Mouse (Mus musculus): Measurements from ENCODE around the gene Smyd3.

Gene Smyd3

DNA sequence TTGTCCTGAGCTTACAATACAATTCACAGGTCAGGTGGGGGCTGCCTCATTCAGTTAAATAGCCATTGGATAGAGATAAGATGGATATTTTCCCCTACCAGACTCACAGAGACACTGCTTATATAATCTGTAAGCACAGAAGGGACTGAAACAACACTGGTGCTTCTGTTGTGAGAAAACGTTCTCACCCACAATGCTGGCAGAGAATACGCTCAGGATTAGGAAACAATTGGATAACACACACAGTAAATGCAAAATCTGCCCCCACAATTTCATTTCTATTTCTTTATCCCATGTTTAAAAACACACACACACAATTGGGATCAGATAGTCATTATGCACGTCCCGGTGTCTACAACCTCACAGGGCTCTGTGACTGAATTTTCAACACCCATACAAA is 139.7 kb downstream of the Smyd3 start:
- DNase-seq (ENCODE audit: low spot score in 2 of 2) = no peak

DNA sequence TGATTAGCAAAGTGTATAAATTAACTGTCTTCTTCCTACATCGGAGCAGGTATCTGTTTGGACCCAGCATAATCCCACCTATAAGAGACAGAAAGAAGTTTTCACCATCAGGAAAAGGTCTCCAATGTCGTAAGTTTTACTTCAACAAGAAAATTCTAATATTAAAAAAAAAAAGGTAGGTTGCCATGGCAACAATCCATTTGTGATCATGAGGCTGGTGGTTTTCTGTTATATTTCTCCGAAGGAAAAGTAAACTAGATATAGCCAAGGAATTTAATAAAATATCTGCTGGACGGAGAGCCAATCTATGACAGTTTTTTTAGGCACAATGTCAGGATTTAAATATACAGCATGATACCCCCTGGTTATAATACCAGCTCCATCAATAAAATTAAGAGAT is 142.9 kb downstream of the Smyd3 start:
- DNase-seq (ENCODE audit: low spot score in 2 of 2) = no peak

DNA sequence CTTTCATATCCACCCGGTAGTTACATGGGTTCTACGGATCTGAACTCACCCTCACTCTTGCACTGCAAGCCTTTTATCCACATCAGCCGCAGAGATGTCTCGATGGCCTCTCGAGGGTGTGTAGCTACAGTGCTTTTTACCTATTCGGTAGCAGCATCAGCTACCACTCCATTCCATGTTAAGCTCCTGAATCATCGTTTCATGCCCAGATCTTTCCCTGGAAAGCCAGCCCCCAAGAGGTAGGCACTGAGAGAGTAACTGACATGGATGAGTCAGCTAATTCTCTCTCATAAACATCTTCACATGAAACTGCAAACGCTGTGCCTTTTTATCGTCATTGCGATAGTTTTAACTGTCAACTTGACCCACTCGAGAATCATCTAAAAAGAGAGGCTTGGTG is 143.9 kb downstream of the Smyd3 start:
- peak in 1 of 2 experiments; percentile 9 for DNase-seq (ENCODE audit: low spot score in 2 of 2)

DNA sequence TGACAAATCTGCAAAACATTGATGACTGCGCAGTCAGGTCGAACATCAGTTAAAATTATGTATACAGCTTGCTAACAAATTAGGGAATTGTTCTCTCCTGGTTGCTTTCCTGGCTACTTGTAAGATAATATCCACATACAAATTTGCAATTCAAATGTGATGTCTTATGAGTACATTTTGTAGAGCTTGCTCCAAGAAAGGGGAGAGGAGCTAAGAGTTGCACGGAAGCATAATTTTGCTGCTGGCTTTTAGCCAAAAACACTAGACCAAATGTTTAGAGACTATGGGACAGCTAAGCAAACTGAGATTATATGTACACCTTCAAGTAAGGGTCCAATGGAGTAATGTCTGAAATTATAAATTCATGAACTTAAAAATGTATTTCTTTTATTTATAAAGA is 146.7 kb downstream of the Smyd3 start:
- DNase-seq (ENCODE audit: low spot score in 2 of 2) = no peak

DNA sequence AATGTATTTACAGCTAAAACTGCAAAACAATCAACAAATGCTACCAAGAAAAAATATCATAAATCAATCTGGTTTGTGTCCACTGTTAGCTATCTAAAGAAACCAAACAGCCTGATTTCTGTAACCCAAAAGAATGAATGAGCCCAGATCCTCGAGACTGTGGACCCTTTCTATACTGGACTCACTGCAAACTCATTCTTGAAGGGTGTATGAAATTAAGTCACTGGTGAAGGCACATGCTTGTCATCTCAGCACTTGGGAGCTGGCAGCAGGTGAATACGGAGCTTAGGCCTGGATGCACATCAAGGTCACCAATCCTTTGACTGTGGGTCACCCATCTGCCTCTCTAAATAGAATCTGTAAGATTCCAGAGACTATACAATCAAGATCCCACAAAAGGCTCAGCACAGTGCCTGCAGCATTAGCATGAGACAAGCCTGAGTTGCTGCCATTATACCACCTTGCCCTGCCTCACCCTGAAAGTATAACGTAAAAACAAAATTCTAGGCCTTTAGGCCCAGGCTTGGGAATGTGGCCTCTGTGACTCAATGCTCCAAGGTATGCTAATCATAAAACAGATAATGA is 149.3 kb downstream of the Smyd3 start:
- no peak for DNase-seq (ENCODE audit: low spot score in 2 of 2)

DNA sequence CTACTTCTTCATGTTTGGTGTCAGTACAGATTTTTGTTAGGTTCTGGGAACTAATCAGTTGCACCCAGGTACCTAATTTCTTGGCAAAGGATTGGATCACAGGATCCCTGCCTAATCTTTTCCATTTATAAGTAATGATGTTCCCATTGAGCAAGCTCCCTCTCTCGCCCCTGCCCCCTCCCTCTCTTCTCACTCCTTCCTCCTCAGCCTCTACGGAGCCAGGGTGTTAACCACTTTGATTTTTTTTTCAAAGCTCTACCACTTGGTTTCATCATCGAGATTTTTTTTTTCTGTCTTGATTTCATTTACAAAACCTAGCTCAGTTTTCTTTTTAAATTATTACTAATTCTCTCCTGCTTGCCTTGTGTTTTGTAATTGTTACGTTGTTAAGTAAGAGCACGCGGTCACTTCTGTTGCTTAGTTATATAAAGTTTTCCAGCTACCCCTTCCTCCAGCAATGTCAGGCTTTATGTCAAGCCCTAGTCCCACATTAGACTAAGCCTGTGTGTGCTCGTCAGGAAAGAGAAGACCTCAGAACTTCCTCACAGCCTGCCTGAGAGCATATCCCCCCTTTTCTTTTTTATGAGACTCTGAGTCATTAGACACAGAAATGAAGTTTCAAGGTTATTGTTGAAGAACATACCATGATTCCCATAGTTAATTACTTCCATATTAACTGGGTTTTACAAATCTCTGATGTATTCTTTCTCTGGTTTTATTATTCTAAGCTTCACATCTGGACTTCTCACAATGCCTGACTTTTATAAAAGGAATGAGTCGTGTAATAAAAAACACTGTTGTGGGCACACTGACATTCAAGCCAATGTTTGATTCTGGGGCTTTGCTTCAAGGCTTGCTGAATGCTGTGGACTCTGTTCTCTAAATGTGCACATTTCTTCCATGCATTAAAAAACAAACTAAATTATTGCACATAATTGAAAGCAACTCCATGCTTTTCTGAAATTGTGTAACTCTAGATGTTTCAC is 156.1 kb downstream of the Smyd3 start:
- DNase-seq (ENCODE audit: low spot score in 2 of 2) = no peak

DNA sequence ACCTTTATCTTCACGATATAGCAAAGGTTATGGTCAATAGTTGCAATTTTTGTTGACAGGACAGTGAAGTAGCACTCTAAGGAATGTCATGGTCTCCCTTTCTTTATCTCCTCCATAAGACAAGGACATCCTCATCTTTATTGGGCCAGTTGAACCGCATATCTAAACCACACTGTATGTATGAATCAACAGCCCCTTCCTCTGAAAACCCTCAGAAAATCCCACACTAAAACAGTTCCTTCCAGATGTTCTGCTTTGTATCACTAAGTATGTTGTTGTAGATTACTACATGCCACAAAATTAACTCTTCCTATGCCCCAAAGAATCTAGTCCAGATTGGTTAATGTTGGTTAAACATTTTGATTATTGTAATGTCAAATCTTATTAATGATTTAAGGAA is 160.7 kb downstream of the Smyd3 start:
- no peak for DNase-seq (ENCODE audit: low spot score in 2 of 2)

DNA sequence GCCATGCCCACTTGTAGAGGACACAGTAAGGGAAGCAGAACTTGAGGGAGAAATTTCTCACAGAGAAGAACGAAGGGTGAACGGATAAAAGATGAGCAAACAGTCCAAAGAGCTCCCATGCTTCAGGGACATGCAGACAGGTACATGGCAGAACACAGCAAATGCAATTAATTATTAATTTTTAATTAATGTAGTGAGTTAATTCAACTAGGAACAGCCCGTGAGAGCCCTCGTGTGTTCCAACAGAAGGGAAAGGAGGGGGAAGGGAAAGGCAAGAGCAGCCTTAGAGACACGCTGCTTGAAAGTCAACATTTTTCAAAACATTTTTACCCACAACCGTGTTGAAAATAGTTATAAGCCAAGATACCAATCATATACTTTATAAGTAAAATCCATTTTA is 163.6 kb downstream of the Smyd3 start:
- DNase-seq (ENCODE audit: low spot score in 2 of 2) = no peak

DNA sequence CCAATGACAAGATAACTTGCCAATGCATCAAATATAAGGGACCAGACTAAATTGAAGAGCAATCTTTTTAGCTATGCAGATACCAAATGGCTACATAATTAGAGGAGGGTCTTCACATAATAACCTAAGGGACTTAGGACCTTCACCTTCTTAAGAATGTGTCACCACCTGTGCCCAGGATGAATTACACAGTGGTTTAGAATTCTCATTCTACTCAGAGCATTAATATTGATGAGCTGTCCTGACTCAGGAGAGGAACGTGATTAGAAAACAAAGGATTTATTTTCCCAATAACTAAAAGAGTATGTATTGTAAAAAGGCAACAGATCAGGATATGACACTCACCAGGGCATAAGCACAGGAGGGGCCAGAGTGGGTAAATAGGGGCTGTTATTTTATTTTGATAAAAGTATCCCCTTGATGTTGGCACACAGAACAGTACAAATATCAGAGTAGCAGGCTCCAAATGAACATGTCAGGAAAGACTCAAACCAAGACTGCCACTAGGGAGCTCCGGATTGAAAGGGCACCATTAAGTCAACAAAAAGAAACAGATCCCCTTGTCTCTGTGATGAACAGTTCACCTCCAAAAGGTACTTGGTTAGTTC is 172.4 kb downstream of the Smyd3 start:
- DNase-seq (ENCODE audit: low spot score in 2 of 2) = no peak

DNA sequence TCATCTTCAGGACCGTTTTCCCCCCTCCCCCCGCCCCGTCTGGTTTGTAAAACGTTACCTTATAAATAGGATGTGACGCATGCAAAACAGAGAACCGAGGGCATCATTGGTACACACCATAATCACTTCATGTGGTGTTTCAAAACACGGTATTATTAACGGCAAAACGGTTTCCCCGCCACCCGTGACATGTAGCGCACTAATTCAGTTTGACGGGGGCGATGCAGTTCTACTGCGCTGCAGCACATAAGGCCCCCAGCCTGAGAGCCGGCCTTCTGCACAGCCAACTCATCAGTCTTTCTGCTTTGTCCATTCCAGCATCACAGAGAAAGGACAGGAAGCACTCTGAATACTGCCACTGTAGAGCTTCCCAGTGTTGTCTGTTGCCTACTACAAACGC is 174.4 kb downstream of the Smyd3 start:
- no peak for DNase-seq (ENCODE audit: low spot score in 2 of 2)

DNA sequence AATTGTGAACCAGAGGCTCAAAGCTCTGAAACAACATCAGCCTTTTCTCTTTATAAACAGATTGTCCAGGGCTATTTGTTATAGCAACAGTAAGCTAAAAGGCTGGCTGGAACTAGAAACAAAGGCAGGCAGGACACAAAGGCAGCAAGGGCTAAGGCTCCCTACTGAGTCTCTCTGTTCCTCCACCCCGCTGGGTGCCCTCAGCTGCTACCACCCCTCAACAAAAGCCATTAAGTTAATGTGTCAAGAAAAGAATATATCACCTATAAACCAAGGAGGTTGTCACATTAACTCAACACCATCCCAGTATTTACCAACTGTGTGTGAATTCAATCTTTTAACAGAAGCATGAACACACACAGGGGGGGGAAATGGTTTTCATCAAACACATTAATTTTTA is 176.3 kb downstream of the Smyd3 start:
- DNase-seq (ENCODE audit: low spot score in 2 of 2) = no peak

DNA sequence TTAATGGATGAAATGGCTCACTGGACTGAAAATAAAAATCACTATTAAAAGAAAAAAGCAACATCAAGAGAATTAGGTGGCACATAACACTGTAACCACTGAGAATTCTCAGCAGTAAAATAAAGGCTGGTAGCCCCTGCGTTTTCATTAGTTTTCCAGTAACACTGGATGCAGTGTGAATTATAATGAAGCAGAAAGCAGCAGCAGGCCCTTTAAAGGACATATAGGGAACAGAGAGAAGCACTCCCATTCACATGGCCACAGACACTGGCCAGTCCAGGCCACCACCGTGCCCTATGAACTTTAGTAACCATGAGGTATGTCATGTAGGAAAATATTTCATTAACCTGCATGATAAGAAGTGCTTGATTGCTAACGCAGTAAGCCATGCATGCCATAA is 178.8 kb downstream of the Smyd3 start:
- no peak for DNase-seq (ENCODE audit: low spot score in 2 of 2)

DNA sequence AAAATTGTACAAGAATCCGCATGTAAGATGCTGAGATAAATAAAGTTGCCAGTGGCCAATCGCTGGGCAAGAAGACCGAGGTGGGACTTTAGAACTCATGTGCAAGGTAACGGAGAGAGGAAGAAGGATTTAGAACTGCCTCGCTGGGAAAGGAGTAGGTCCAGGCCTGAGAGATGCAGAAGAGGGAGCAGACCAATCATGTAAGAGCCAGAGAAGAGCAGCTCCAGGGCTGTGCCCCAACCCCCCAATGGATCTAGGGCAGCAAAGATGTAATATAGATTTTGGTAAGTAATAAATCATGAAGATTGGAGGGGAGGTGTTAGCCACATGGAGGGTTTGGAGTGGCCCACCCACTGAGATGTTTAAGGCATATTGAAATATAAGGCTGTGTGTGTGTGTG is 180.3 kb downstream of the Smyd3 start:
- DNase-seq (ENCODE audit: low spot score in 2 of 2) = no peak

DNA sequence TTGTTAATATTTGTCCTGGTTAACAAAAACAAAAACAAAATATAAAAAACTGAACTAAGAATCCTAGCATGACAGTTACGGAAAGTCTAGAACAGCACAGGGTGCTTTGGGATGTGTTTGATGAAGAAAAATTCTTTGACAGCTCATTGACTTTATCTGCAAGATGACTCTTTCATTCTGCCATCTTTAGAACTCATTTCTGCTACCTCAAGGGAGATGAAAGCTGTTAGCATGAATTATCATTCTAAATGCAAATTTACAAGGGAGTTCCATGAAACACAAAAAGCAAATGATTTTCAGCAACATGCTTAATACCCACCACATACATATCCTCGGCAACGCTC is 190.9 kb downstream of the Smyd3 start:
- DNase-seq (ENCODE audit: low spot score in 2 of 2) = no peak

DNA sequence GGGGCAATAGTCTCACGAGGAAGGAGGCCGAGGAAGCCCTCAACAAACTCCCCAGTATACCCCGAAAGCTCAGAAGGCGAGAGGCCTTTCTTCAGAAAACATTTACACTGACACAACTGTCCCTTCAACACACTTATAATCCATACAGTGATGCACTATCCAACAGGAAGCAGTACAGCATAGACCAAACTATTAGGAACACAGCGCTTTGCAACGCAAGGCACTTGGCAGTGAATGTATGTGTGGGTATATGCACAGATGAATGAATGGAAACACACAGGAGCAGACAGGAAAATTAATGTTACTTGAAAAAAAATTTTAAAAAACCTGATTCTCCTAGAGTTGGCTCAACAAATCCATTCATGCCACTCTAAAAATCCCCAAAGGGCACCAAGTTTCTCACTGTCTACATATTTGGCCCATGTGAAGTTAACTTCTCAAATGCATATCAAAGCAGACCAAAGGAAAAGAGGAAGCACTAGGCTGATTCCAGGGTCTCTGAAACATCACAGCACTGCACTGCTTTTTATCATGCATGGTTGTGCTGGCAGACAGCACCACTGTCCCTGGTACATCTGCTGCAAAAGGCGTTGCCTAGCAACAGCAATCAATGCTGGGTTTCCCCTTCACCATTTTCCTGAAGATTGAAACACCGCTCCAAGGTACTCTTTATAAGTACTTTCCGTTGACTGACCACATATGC is 191.4 kb downstream of the Smyd3 start:
- peak; percentile 31 to 39 for DNase-seq (ENCODE audit: low spot score in 2 of 2)

DNA sequence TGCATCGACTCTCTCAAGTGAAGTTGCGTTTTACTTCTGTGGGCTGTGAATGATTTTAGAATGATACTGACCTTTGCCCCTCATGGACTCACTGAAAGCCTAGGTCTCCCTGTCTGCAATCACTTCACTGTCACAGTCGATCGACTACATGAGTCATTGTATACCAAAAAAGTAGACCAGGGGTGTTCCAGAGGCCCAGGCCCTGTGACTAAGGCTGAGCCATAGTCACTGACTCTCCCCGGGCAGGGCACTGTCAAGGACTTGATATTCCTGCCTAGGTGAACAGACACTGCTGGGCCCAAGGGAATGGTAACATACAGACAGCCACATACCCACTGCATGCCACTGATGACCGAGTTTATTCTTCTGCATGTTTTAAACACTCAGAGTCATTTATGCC is 193.6 kb downstream of the Smyd3 start:
- no peak for DNase-seq (ENCODE audit: low spot score in 2 of 2)

DNA sequence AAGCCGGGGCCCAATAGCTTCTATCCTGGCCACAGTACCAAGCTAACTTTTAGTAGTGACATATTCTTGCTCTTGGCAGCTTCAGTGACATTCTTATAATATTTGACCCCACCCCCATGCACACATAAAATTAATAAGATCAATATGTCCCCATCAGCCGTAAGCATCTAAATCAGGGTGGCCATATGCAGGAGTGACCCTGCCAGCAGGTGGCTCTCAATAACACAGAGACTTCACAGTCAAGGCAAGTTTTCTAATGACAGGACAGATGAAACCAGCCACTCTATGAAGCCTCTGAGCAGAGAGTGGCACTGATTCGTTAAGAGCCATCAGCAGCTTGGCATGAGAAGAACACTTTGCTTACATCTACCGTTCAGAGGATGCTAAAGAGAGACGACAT is 204.2 kb downstream of the Smyd3 start:
- no peak for DNase-seq (ENCODE audit: low spot score in 2 of 2)

DNA sequence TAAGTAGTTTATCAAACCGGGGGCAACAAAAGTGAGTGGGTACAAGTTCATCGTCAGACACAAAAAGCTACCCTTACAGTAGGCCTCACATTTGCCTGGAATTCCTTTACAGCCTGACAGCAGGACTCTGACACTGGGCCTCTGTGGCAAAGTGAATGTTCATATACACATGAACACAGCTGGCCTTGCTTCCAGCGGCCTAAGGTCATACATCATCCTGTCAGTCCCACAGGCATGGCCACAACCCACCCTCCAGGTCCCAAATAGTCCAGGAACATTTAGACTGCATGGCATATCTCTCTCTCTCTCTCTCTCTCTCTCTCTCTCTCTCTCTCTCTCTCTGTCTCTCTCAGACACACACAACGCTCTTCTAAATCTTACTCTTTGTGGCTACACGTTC is 208.4 kb downstream of the Smyd3 start:
- no peak for DNase-seq (ENCODE audit: low spot score in 2 of 2)

DNA sequence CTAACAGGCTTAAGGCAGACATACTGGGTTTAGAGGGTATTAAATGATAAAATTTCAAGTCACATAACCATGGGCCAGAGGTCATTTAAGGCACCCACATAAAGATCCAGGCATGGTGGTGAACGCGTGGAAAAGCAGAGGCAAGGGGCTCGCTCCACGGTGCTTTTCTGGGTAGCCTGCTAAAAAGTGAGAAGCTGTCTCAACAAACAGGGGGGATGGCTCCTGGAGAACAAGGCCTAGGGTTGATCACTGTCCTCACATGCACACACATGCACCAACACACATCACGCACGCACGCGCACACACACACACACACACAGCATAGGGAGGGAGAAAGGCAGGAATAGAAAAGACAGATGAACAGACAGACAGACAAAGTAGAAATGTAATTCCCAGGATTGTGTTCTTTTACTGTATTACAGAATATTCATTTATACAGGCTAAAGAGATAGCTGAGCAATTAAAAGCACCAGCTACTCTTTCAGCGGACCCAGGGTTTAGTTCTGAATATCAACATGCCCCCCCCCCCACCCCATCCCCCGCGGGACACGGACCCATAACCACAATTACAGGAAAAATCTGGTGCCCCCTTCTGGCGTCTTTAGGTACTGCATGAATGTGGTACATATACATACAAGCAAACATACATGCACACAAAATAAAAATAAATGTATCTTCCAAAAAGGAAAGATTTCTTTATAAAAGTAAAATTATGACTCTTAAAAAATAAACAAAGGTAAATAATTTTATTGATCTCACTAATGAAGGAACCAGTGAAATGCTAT is 215.2 kb downstream of the Smyd3 start:
- DNase-seq (ENCODE audit: low spot score in 2 of 2) = no peak

DNA sequence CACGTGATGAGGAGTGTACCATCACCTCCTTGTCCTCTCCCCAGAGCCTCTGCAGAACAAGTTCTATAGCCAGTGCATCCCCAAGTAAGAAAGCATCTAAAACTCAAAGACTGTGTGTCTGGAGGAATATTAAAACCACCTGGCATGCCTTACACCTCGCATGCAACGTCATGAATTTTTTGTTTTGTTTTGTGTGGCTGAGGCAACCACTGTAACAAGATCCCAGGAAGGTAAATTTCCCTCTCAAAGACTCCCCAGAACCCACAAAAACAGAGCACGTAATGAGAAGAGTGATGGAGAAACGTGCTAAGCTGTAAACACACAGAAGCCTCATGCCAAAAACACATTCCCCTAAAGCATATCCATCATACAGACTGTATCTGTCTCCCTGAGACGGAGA is 222.2 kb downstream of the Smyd3 start:
- no peak for DNase-seq (ENCODE audit: low spot score in 2 of 2)

DNA sequence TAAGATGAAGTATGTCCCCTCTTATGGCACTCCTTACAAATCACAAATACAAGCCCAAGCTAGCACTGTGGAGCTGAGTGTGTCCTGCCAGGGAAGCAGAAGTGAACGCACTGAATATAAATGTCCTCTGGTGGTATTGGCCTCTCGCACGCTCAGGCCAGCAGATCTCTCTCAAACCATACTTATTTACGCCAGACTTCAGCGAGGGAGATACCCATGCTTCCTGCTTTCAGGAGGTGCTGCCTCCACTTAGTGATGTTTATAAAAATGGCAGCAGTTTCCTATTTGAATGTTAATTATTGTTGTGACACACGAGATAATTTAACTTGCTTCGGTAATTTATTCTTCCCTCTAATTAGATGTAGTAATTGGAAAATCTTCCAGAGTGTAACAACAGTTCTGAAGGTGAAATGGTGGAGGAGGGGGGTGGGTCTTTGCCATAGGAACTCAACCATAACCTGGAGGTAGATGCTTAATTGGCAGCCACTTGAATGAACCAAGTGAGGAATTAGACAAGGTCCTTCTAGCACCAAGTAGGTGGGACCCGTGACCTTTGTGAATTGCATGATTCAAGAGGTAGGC is 224.0 kb downstream of the Smyd3 start:
- DNase-seq (ENCODE audit: low spot score in 2 of 2) = no peak
